Mouse (Mus musculus) CH12.LX (cell line): ENCODE measurements around the gene Zcchc7. TPM values are rescaled to one million over a fixed set of nuclear protein-coding genes. Genes with fewer than 3 reads are reported as not detected.

Experiments used
- DNase-seq: peaks from one replicate; pipeline ENCODE4 v3.0.0-alpha.2; 2013; ENCODE audit errors: extremely low read depth
- H3K27ac ChIP-seq: 2 replicates; pipeline ENCODE4 v1.5.1; 2012; ENCODE audit warnings: low read depth, mild to moderate bottlenecking, control low read depth, moderate library complexity; ENCODE audit not compliant: insufficient read depth
- H3K27me3 ChIP-seq: replicated peaks from 2 replicates; pipeline ENCODE3; 2012; ENCODE audit warnings: inconsistent platforms
- H3K36me3 ChIP-seq, 2 experiments: replicated peaks in 1 of 2; 2 replicates each; pipeline versions ENCODE3 to v1.6.1; 2012; ENCODE audit warnings: inconsistent platforms in 1 of 2, low read length in 1 of 2, mild to moderate bottlenecking in 1 of 2, mixed read lengths in 1 of 2, moderate library complexity in 1 of 2; ENCODE audit not compliant: control insufficient read depth in 1 of 2, insufficient read depth in 1 of 2
- H3K4me1 ChIP-seq, 2 experiments: 2 replicates each; pipeline ENCODE4 v1.6.1; 2012; ENCODE audit warnings: inconsistent platforms in 1 of 2, moderate library complexity in 1 of 2; ENCODE audit not compliant: insufficient read depth in 2 of 2, control insufficient read depth in 1 of 2
- H3K4me2 ChIP-seq: 2 replicates; pipeline ENCODE4 v1.6.1; 2012; ENCODE audit warnings: low read depth, mild to moderate bottlenecking, control low read depth; ENCODE audit not compliant: poor library complexity, insufficient read depth, severe bottlenecking
- H3K4me3 ChIP-seq, 3 experiments: fragments of 150-350 bp in 1 of 3; sonication (generic) in 1 of 3; replicated peaks in 1 of 3; 2 replicates each; pipeline versions ENCODE3 to v1.5.1; 2011 to 2012; ENCODE audit warnings: low read depth in 2 of 3, low read length in 2 of 3, mild to moderate bottlenecking in 2 of 3, moderate library complexity in 2 of 3, control low read depth in 1 of 3, improper control_type of control experiment in 1 of 3, inconsistent platforms in 1 of 3, mixed read lengths in 1 of 3; ENCODE audit not compliant: poor library complexity in 1 of 3
- H3K79me2 ChIP-seq: replicated peaks from 2 replicates; pipeline ENCODE4 v1.6.1; 2012; ENCODE audit warnings: mild to moderate bottlenecking, moderate library complexity; ENCODE audit not compliant: control insufficient read depth, poor library complexity, insufficient read depth, severe bottlenecking; ENCODE audit errors: extremely low read depth
- H3K9ac ChIP-seq: 2 replicates; pipeline ENCODE4 v1.6.1; 2012; ENCODE audit warnings: low read depth, mild to moderate bottlenecking, control low read depth, moderate library complexity; ENCODE audit not compliant: insufficient read depth
- H3K9me3 ChIP-seq: replicated peaks from 2 replicates; pipeline ENCODE3; 2012; ENCODE audit warnings: low read length, inconsistent platforms, mixed read lengths
- CHD1 ChIP-seq: IDR thresholded peaks from 2 replicates; pipeline ENCODE4 v1.6.1; 2012; ENCODE audit warnings: low read depth, low read length, improper control_type of control experiment, inconsistent platforms
- CHD2 ChIP-seq: IDR thresholded peaks from 2 replicates; pipeline ENCODE4 v1.6.1; 2011; ENCODE audit warnings: low read length, improper control_type of control experiment
- GABPA ChIP-seq: IDR thresholded peaks from 2 replicates; pipeline ENCODE4 v1.6.1; 2012; ENCODE audit warnings: low read depth, low read length, improper control_type of control experiment, inconsistent platforms; ENCODE audit not compliant: insufficient replicate concordance
- IRF4 ChIP-seq: IDR thresholded peaks from 2 replicates; pipeline ENCODE4 v1.6.1; 2014; ENCODE audit warnings: low read depth, mild to moderate bottlenecking, inconsistent platforms, low read length, improper control_type of control experiment
- KAT2A ChIP-seq: IDR thresholded peaks from 2 replicates; pipeline ENCODE4 v1.6.1; 2012; ENCODE audit warnings: low read length, improper control_type of control experiment, inconsistent platforms; ENCODE audit not compliant: insufficient replicate concordance
- MAZ ChIP-seq: IDR thresholded peaks from 2 replicates; pipeline ENCODE4 v1.6.1; 2012; ENCODE audit warnings: low read depth, mild to moderate bottlenecking, inconsistent platforms, low read length, improper control_type of control experiment, moderate library complexity
- MXI1 ChIP-seq: IDR thresholded peaks from 2 replicates; pipeline ENCODE4 v1.6.1; 2011; ENCODE audit warnings: mild to moderate bottlenecking, low read depth, low read length, improper control_type of control experiment
- MYC ChIP-seq: IDR thresholded peaks from 2 replicates; pipeline ENCODE4 v1.6.1; 2011; ENCODE audit warnings: low read depth, mild to moderate bottlenecking, improper control_type of control experiment, low read length
- NELFE ChIP-seq: IDR thresholded peaks from 2 replicates; pipeline ENCODE4 v1.6.1; 2011; ENCODE audit warnings: low read depth, low read length, improper control_type of control experiment
- NRF1 ChIP-seq: IDR thresholded peaks from 2 replicates; pipeline ENCODE4 v1.6.1; 2014; ENCODE audit warnings: low read depth, mild to moderate bottlenecking, inconsistent platforms, low read length, improper control_type of control experiment, moderate library complexity
- POLR2AphosphoS2 ChIP-seq: IDR thresholded peaks from 2 replicates; pipeline ENCODE4 v1.6.1; 2011; ENCODE audit warnings: low read depth, low read length, improper control_type of control experiment
- RAD21 ChIP-seq: IDR thresholded peaks from 2 replicates; pipeline ENCODE4 v1.6.1; 2011; ENCODE audit warnings: low read depth, mild to moderate bottlenecking, low read length, improper control_type of control experiment, moderate library complexity
- SIN3A ChIP-seq: IDR thresholded peaks from 2 replicates; pipeline ENCODE4 v1.6.1; 2012; ENCODE audit warnings: low read length, improper control_type of control experiment, inconsistent platforms
- SMC3 ChIP-seq: IDR thresholded peaks from 2 replicates; pipeline ENCODE4 v1.6.1; 2011; ENCODE audit warnings: low read depth, low read length, improper control_type of control experiment
- TBP ChIP-seq: conservative IDR thresholded peaks from 2 replicates; pipeline ENCODE4 v1.6.1; 2011; ENCODE audit warnings: low read depth, low read length, improper control_type of control experiment
- UBTF ChIP-seq: IDR thresholded peaks from 2 replicates; pipeline ENCODE4 v1.6.1; 2012; ENCODE audit warnings: low read depth, mild to moderate bottlenecking, inconsistent platforms, low read length, improper control_type of control experiment, moderate library complexity
- ZKSCAN1 ChIP-seq: IDR thresholded peaks from 2 replicates; pipeline ENCODE4 v1.6.1; 2012; ENCODE audit warnings: low read depth, inconsistent platforms, low read length, improper control_type of control experiment, borderline replicate concordance
- dilution Hi-C: fragments of 300-500 bp; cut with MboI; formaldehyde crosslinking; loops from 2 replicates; pipeline ENCODE4 v1.14.3; 2020; ENCODE audit warnings: low sequenced_read_pairs; ENCODE audit not compliant: extremely low pct_unique_long_range_greater_than_20kb, extremely low pct_ligation_motif_present
- in situ Hi-C: fragments of 300-500 bp; cut with MboI; formaldehyde crosslinking; loops from 3 replicates; pipeline ENCODE4 v1.14.3; 2019; ENCODE audit warnings: low sequenced_read_pairs, low pct_ligation_motif_present, low pct_unique_long_range_greater_than_20kb, mixed read lengths
- polyA plus RNA-seq: library from polyadenylated mRNA; unstranded; fragments of >175 nt; gene quantifications from 2 replicates; pipeline ENCODE4 v1.2.1, GENCODE M21; 2012; ENCODE audit warnings: low read depth; ENCODE audit not compliant: insufficient read length
- total RNA-seq, 2 experiments: library from RNA; depleted of rRNA; stranded (reverse); fragments of 300-350 nt in 1 of 2; fragments of >200 nt in 1 of 2; gene quantifications; 2 replicates each; pipeline ENCODE4 v1.2.3; 2012 to 2014

The Zcchc7 gene
- total and polyA plus RNA-seq, 3 experiments, result 21.0 to 27.6 (median 25.2) TPM

DNA sequence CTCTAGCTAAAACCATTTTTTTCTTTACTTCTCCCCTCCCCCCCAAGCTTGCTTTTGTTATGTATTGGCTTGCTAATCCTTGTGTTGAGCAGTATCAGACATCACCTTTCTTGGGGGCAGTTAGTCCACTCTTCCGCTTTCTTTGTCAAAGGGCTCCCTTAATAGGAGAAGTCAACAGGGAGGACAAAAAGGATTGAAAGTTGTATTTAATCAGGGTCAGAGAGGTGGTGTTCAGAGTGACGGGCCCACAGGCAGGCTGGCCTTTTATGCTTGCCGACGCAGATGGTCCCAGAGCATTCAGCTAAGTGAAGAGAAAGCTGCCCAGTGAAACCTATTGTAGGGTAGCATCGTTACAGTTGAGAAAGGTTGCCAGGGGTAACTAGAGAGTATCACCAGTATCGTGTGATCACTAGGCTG lies 96.2 kb downstream of the Zcchc7 start:
- H3K9ac ChIP-seq, result no peak overlapping the region
- H3K4me1 ChIP-seq, result peaks cover 0 to 24% of the 10 kb centered on the region in 2 experiments; a peak in 1 of 4 replicates
- no peak for TF ChIP-seq UBTF
- TF ChIP-seq CHD2, result no peak
- TF ChIP-seq MYC, result no peak
- no peak for TF ChIP-seq GABPA
- no peak for TF ChIP-seq NELFE
- no peak for TF ChIP-seq POLR2AphosphoS2
- in situ Hi-C loops, result no loop called here
- no peaks in the 10 kb centered on the region for H3K9me3 ChIP-seq
- H3K27ac ChIP-seq, result no peak overlapping the region
- H3K4me3 ChIP-seq, result no peak overlapping the region
- H3K36me3 ChIP-seq, result peaks cover 0 to 23% of the 10 kb centered on the region in 2 experiments
- H3K4me2 ChIP-seq, result no peak overlapping the region
- no peaks in the 10 kb centered on the region for H3K27me3 ChIP-seq
- dilution Hi-C loops, result no loop called here
- DNase-seq, result no peak
- H3K79me2 ChIP-seq, result no peaks in the 10 kb centered on the region; the same call in 1 of the 2 replicates

DNA sequence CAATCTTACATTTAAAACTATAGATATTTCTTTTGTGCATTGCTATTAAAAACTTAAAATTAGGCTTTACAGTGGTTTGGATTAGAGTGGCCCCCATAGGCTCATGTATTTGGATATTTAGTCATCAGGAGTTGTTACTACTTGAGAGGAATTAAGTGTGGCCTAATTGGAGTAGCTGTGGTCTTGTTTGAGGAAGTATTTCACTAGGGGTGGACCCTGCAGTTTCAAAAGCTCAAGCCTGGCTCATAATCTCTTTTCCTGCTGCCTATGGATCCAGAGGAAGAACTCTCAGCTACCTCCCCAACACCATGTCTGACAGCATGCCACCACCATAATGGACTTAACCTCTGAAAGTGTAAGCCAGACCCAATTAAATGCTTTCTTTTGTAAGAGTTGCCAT lies 115.9 kb downstream of the Zcchc7 start:
- H3K27ac ChIP-seq, result no peak overlapping the region
- H3K79me2 ChIP-seq, result no peaks in the 10 kb centered on the region
- dilution Hi-C loops (no loop called here), in situ Hi-C loops (no loop called here)
- H3K4me3 ChIP-seq, result no peak overlapping the region
- H3K9ac ChIP-seq, result no peak overlapping the region
- peaks cover 0 to 19% of the 10 kb centered on the region in 2 experiments; a peak in 2 of 4 replicates for H3K4me1 ChIP-seq
- no peaks in the 10 kb centered on the region for H3K9me3 ChIP-seq
- peaks cover 0 to 10% of the 10 kb centered on the region in 2 experiments for H3K36me3 ChIP-seq
- peak; percentile 42 for DNase-seq
- TF ChIP-seq TBP (no peak), MYC (no peak), GABPA (no peak), SIN3A (no peak), NRF1 (no peak), ZKSCAN1 (no peak), KAT2A (no peak), MXI1 (no peak), SMC3 (no peak), RAD21 (no peak), MAZ (no peak), IRF4 (no peak), CHD1 (no peak)
- no peaks in the 10 kb centered on the region for H3K27me3 ChIP-seq
- no peak overlapping the region for H3K4me2 ChIP-seq
